Mouse (Mus musculus): ENCODE measurements around the gene Gm7903.
"Not testable (repeated sequence)": the region's sequence is repeated elsewhere in the genome, so short reads cannot be mapped to it uniquely, and the experiment has no call there.

Gene Gm7903

GRCm38 (mm10) chrX:135433535-135433934 is at the start of gene Gm7903:
Gm7903 (plus strand) TSS chrX:135433835.
- not testable (repeated sequence) for DNase-seq (ENCODE audit: low read depth, low spot score)

- DNase-seq (ENCODE audit: low read depth, low spot score), result not testable (repeated sequence)
Observed at GRCm38 (mm10) chrX:135403578-135403977, 30.1 kb upstream of the Gm7903 start.

- not testable (repeated sequence) for DNase-seq (ENCODE audit: low read depth, low spot score)
Observed at GRCm38 (mm10) chrX:135421203-135421602, 12.4 kb upstream of the Gm7903 start.

- not testable (repeated sequence) for DNase-seq (ENCODE audit: low read depth, low spot score)
Observed at GRCm38 (mm10) chrX:135421824-135422223, 11.8 kb upstream of the Gm7903 start.

GRCm38 (mm10) chrX:135422473-135422872 is 11.2 kb upstream of the Gm7903 start:
- DNase-seq (ENCODE audit: low read depth, low spot score), result not testable (repeated sequence)

GRCm38 (mm10) chrX:135464160-135464559 is 30.5 kb downstream of the Gm7903 start:
- not testable (repeated sequence) for DNase-seq (ENCODE audit: low read depth, low spot score)

GRCm38 (mm10) chrX:135481902-135482301 is 48.3 kb downstream of the Gm7903 start:
- DNase-seq (ENCODE audit: low read depth, low spot score), result not testable (repeated sequence)

- not testable (repeated sequence) for DNase-seq (ENCODE audit: low read depth, low spot score)
Observed at GRCm38 (mm10) chrX:135483183-135483582, 49.5 kb downstream of the Gm7903 start.

All from skeletal muscle tissue, adult 2 months (tissue).